Mouse (Mus musculus): Measurements from ENCODE around the gene 1600002K03Rik. TPM values are rescaled to one million over a fixed set of nuclear protein-coding genes. Genes with fewer than 3 reads are reported as not detected.

Gene 1600002K03Rik
- polyA plus RNA-seq (2014; fragmentation: Nextera tagmentation; extraction: Ambion mirVana), result 8.3 and 9.7 TPM in 2 replicates

DNA sequence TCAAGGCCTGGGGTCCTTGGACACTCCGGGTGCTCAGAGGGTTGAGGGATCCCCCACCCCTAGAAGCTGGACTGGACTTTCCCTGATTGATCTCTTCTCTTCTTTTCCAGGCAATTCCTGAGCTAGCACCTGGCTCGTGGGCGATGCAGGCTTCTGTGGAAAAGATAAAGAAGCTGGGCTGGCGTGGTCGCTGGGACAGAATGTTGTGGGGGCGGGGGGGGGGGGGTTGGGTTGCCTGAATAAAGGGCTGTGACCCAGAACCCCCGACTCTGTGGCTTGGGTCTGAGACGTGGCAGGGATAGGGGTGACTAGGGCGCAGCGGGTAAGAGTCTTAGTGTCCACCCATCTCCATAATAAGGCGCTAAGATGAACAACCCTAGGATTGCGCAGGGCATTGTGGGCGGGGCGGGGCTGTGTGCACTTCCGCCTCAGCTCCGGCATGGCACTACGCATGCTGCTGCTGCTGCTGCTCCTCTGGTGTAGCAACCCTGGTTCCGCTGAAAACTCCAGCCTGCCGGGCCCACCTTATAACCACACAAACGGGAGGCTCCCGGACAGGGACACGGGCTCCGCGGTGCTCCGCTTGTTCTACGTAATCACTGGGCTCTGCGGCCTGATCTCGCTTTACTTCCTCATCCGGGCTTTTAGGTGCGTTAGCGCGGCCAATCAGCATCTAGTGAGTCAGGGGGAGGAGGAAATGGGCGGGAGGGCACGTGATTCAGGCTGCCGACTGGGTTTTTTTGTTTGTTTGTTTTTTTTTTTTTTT, at the start of gene 1600002K03Rik:
1600002K03Rik (plus strand) TSS at position 418 of the 766 bp plus-strand sequence.
- ATAC-seq (ENCODE audit: insufficient read depth) (peak; percentile 75), DNase-seq (peak; percentile 95)
- TF ChIP-seq CTCF (IDR thresholded peaks at IDR 0.05; ENCODE audit: low read depth), result no peak
- H3K4me2 ChIP-seq, result peak within 1 kb of the TSS; percentile 67
- H3K4me3 ChIP-seq (ENCODE audit: low read depth, low read length), result peak within 1 kb of the TSS; percentile 50
- 7% methylated on average over 35 of the region's 35 CpGs for WGBS
- H3K36me3 ChIP-seq (ENCODE audit: insufficient read depth), result peaks cover 35% of the 10 kb centered on the region
- peak within 1 kb of the TSS; percentile 84 for H3K27ac ChIP-seq (ENCODE audit: low read depth)
- H3K9me3 ChIP-seq (ENCODE audit: low read depth, low read length), result no peaks in the 10 kb centered on the region
- no peaks in the 10 kb centered on the region for H3K27me3 ChIP-seq (ENCODE audit: insufficient read depth, low read length)
- H3K4me1 ChIP-seq (ENCODE audit: insufficient read depth), result peaks cover 5% of the 10 kb centered on the region; the same call in 1 of the 2 replicates
- peak within 1 kb of the TSS; percentile 62 for H3K9ac ChIP-seq

DNA sequence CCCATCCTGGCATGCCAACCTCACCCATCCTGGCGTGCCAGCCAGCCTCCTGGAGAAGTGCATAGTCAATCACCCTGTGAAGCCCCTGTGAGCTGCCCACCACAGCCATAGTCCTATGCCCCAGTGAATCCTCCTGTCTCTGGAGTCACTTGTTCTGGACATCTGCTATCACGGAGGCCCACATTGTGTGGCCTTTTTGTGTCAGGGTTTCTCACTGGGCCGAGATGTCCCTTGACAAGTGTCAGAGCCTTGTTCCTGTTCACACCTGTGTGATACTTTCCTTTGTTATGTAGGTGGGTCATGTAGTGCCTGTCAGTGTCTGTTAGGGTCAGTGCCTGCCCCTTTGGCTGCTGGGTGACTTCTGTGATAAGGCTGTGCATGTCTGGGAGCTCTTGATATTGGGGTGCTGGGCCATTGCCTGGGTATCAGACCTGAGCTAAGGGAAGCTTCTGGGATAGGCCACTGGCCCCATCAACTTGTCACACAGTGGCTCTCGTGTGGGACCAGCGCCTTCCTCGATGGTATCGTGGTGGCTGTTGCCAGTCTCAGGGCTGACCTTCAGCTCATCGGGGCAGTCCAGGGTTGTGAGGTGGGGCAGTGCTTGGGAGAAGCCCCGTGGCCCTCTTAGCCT, 48.7 kb upstream of the 1600002K03Rik start:
- Histone ChIP-seq H3K9me3 (ENCODE audit: low read depth, low read length) (no peaks in the 10 kb centered on the region), H3K9ac (no peak overlapping the region), H3K27ac (ENCODE audit: low read depth) (no peak overlapping the region), H3K27me3 (ENCODE audit: insufficient read depth, low read length) (no peaks in the 10 kb centered on the region), H3K4me3 (ENCODE audit: low read depth, low read length) (no peak overlapping the region), H3K4me1 (ENCODE audit: insufficient read depth) (peaks cover under 1% of the 10 kb centered on the region; the same call in 1 of the 2 replicates), H3K36me3 (ENCODE audit: insufficient read depth) (peaks cover 85% of the 10 kb centered on the region), H3K4me2 (no peak overlapping the region)
- no peak for DNase-seq
- no peak for ATAC-seq (ENCODE audit: insufficient read depth)
- no peak for TF ChIP-seq CTCF (IDR thresholded peaks at IDR 0.05; ENCODE audit: low read depth)
- 88% methylated on average over 9 of the region's 9 CpGs for WGBS

DNA sequence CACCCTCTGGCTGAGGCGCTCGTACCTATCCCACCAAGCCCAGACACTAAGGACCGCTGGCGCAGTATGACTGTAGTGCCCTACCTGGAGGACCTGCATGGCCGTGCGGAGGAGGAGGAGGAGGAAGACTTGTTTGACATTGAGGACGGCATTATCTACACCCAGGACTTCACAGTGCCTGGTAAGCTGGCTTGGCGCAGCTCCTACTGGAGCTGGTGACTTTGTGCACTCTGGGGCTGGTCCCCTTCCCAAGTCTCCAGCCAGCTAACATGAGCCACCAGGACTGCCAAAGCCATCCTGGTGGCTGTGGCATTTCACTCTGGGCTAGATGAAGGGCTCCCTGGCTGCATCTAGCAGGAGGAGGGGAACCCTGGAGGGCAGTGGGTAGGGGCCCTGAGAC, 44.8 kb upstream of the 1600002K03Rik start:
- 92% methylated on average over 8 of the region's 8 CpGs for WGBS
- no peak for ATAC-seq (ENCODE audit: insufficient read depth)
- Histone ChIP-seq H3K27ac (ENCODE audit: low read depth) (no peak overlapping the region), H3K4me3 (ENCODE audit: low read depth, low read length) (no peak overlapping the region), H3K4me1 (ENCODE audit: insufficient read depth) (no peaks in the 10 kb centered on the region), H3K4me2 (no peak overlapping the region), H3K27me3 (ENCODE audit: insufficient read depth, low read length) (no peaks in the 10 kb centered on the region), H3K9me3 (ENCODE audit: low read depth, low read length) (no peaks in the 10 kb centered on the region), H3K9ac (no peak overlapping the region), H3K36me3 (ENCODE audit: insufficient read depth) (peaks cover 88% of the 10 kb centered on the region)
- DNase-seq, result no peak
- TF ChIP-seq CTCF (IDR thresholded peaks at IDR 0.05; ENCODE audit: low read depth), result no peak

DNA sequence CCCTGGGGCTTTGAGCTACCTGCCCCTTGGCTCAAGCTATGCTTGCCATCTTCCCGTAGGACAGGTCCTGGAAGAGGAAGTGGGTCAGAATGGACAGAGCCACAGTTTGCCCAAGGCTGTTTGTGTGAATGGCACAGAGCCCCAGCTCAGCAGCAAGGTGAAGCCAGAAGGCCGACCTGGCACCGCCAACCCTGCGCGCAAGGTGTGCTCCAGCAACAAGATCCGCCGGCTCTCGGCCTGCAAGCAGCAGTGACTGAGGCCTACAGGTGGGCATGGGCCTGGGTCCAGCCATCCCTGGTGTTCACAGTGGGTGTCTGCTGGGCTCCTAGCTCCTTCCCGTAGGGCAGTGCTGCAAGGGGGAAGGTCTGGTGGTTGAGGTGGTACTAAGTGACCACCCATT, 42.9 kb upstream of the 1600002K03Rik start:
- Histone ChIP-seq H3K36me3 (ENCODE audit: insufficient read depth) (peaks cover 80% of the 10 kb centered on the region), H3K4me2 (no peak overlapping the region), H3K9me3 (ENCODE audit: low read depth, low read length) (no peaks in the 10 kb centered on the region), H3K27ac (ENCODE audit: low read depth) (no peak overlapping the region), H3K4me1 (ENCODE audit: insufficient read depth) (no peaks in the 10 kb centered on the region), H3K27me3 (ENCODE audit: insufficient read depth, low read length) (no peaks in the 10 kb centered on the region), H3K9ac (no peak overlapping the region), H3K4me3 (ENCODE audit: low read depth, low read length) (no peak overlapping the region)
- no peak for TF ChIP-seq CTCF (IDR thresholded peaks at IDR 0.05; ENCODE audit: low read depth)
- no peak for ATAC-seq (ENCODE audit: insufficient read depth)
- WGBS, result 87% methylated on average over 9 of the region's 9 CpGs
- DNase-seq, result no peak

DNA sequence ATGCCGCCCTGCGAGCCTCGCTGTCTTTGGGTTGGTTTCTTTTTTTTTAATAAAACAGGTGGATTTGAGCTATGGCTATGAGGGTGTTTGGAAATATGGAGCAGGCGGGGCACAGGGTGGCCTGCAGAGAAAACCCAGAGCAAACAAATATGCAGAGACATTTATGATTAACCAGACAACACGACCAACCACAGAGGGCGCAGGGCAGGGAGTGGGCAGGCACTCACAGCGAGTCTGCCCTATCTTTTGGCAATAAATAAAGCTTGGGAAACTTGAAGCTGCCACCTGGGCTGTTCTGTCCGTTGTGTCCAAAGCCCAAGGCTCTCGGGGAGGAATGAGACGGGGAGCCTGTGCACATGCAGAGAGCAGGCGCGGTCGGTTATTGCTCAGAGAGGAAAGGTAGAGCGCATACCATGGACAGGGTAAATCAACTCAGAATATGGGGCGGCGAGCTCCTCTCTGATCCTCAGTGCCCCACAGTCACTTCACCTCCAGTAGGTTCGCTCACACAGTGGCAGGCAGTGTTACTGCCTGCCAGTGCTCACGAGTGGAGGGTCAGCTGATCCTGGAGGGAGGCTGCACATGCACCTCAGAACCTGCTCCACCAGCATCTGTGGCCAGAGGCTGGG, 42.2 kb upstream of the 1600002K03Rik start:
- TF ChIP-seq CTCF (IDR thresholded peaks at IDR 0.05; ENCODE audit: low read depth), result no peak
- Histone ChIP-seq H3K9me3 (ENCODE audit: low read depth, low read length) (no peaks in the 10 kb centered on the region), H3K4me3 (ENCODE audit: low read depth, low read length) (no peak overlapping the region), H3K27me3 (ENCODE audit: insufficient read depth, low read length) (peaks cover 4% of the 10 kb centered on the region), H3K36me3 (ENCODE audit: insufficient read depth) (peaks cover 73% of the 10 kb centered on the region), H3K4me1 (ENCODE audit: insufficient read depth) (no peaks in the 10 kb centered on the region), H3K4me2 (no peak overlapping the region), H3K27ac (ENCODE audit: low read depth) (no peak overlapping the region), H3K9ac (no peak overlapping the region)
- no peak for ATAC-seq (ENCODE audit: insufficient read depth)
- no peak for DNase-seq
- WGBS, result 68% methylated on average over 18 of the region's 18 CpGs

DNA sequence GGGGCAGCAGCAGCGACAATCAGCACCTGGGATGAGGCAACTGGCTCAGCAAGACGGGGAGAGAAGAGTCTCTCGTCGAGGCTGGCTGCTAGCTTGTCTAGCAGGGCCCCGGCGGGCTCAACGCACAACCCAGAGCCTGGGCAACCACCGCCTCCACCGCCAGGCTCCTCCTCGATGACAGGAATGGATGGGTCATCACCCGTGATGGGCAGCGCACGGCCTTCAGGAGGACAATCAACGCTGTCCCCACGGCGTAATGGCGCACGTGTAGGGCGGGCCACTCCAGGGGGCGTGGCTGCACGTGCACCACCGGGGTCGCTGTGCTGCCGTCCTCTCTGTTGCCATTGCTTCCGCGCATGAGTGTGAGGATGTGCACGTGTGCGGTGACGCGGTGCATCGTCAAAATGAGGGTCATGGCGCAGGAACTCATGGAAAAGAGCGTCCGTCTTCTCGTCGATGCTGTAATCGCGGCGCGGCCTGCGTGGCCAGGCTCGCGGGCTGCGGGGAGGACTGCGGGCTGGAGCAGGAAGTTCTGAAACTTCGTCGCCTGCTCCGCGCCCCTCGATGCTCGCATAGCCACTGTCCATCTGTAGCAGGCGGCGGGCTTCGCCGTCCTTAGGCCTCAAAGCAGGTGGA, 41.3 kb upstream of the 1600002K03Rik start:
- peaks cover 13% of the 10 kb centered on the region for H3K27me3 ChIP-seq (ENCODE audit: insufficient read depth, low read length)
- DNase-seq, result peak; percentile 67
- peak overlapping the region; percentile 43; the same call in 1 of the 2 replicates for H3K4me2 ChIP-seq
- H3K4me3 ChIP-seq (ENCODE audit: low read depth, low read length), result peak overlapping the region; percentile 0; the same call in 1 of the 2 replicates
- peak; percentile 38; the same call in 1 of the 2 replicates for ATAC-seq (ENCODE audit: insufficient read depth)
- no peak overlapping the region for H3K9ac ChIP-seq
- H3K27ac ChIP-seq (ENCODE audit: low read depth), result no peak overlapping the region
- no peak for TF ChIP-seq CTCF (IDR thresholded peaks at IDR 0.05; ENCODE audit: low read depth)
- no peaks in the 10 kb centered on the region for H3K4me1 ChIP-seq (ENCODE audit: insufficient read depth)
- H3K9me3 ChIP-seq (ENCODE audit: low read depth, low read length), result no peaks in the 10 kb centered on the region
- peaks cover 64% of the 10 kb centered on the region for H3K36me3 ChIP-seq (ENCODE audit: insufficient read depth)
- WGBS, result 19% methylated on average over 55 of the region's 55 CpGs

Data from lung, embryonic 14.5 days (tissue).